Mouse (Mus musculus): ENCODE measurements at regions not wholly inside any gene's neighbourhood (a gene's known extent, or its start where the extent isn't known, plus 50 kb on each side); places are given as distances from the start of the nearest gene placed in this dataset.

GRCm38 (mm10) chr14:76724395-76724794 lies 167.7 kb upstream of the Serp2 start:
- Histone ChIP-seq H3K4me1 (0 out of 2 replicates have a peak, but pooled peaks cover 3% of the 10 kb centered on the region), H3K36me3 (replicated peaks) (no peaks in the 10 kb centered on the region), H3K27me3 (replicated peaks; ENCODE audit: low read depth, poor library complexity, severe bottlenecking) (no peaks in the 10 kb centered on the region), H3K9me3 (no peaks in the 10 kb centered on the region), H3K4me3 (no peak overlapping the region), H3K27ac (replicated peaks) (no peak overlapping the region)
- WGBS: 83% methylated on average over 8 of the region's 8 CpGs
- no peak for DNase-seq (ENCODE audit: low spot score)

- Histone ChIP-seq H3K27me3 (replicated peaks; ENCODE audit: low read depth, poor library complexity, severe bottlenecking) (no peaks in the 10 kb centered on the region), H3K9me3 (no peaks in the 10 kb centered on the region), H3K36me3 (replicated peaks) (no peaks in the 10 kb centered on the region), H3K4me3 (no peak overlapping the region), H3K4me1 (0 out of 2 replicates have a peak, but pooled peaks cover 3% of the 10 kb centered on the region), H3K27ac (replicated peaks) (no peak overlapping the region)
- WGBS: 53% methylated on average over 4 of the region's 4 CpGs
- DNase-seq (ENCODE audit: low spot score): no peak
Measured at GRCm38 (mm10) chr14:76723551-76723950, 166.9 kb upstream of the Serp2 start.

GRCm38 (mm10) chr14:76722297-76722696 lies 165.6 kb upstream of the Serp2 start:
- Histone ChIP-seq H3K27me3 (replicated peaks; ENCODE audit: low read depth, poor library complexity, severe bottlenecking) (no peaks in the 10 kb centered on the region), H3K4me1 (0 out of 2 replicates have a peak, but pooled peaks cover 3% of the 10 kb centered on the region), H3K36me3 (replicated peaks) (no peaks in the 10 kb centered on the region), H3K27ac (replicated peaks) (no peak overlapping the region), H3K4me3 (no peak overlapping the region), H3K9me3 (no peaks in the 10 kb centered on the region)
- DNase-seq (ENCODE audit: low spot score): no peak
- 92% methylated on average over 5 of the region's 5 CpGs for WGBS

GRCm38 (mm10) chr14:76721751-76722150 lies 165.1 kb upstream of the Serp2 start:
- 90% methylated on average over 9 of the region's 9 CpGs for WGBS
- Histone ChIP-seq H3K27ac (replicated peaks) (no peak overlapping the region), H3K9me3 (no peaks in the 10 kb centered on the region), H3K36me3 (replicated peaks) (no peaks in the 10 kb centered on the region), H3K4me1 (0 out of 2 replicates have a peak, but pooled peaks cover 3% of the 10 kb centered on the region), H3K4me3 (no peak overlapping the region), H3K27me3 (replicated peaks; ENCODE audit: low read depth, poor library complexity, severe bottlenecking) (no peaks in the 10 kb centered on the region)
- no peak for DNase-seq (ENCODE audit: low spot score)

- H3K27me3 ChIP-seq (replicated peaks; ENCODE audit: low read depth, poor library complexity, severe bottlenecking): no peaks in the 10 kb centered on the region
- WGBS: 92% methylated on average over 3 of the region's 3 CpGs
- H3K36me3 ChIP-seq (replicated peaks): no peaks in the 10 kb centered on the region
- no peak overlapping the region for H3K27ac ChIP-seq (replicated peaks)
- no peaks in the 10 kb centered on the region for H3K9me3 ChIP-seq
- no peak for DNase-seq (ENCODE audit: low spot score)
- H3K4me3 ChIP-seq: no peak overlapping the region
- peaks cover 15% of the 10 kb centered on the region for H3K4me1 ChIP-seq
Measured at GRCm38 (mm10) chr14:76717081-76717480, 160.4 kb upstream of the Serp2 start.

- Histone ChIP-seq H3K27ac (replicated peaks) (no peak overlapping the region), H3K27me3 (replicated peaks; ENCODE audit: low read depth, poor library complexity, severe bottlenecking) (no peaks in the 10 kb centered on the region), H3K4me1 (peaks cover 15% of the 10 kb centered on the region), H3K4me3 (no peak overlapping the region), H3K9me3 (no peaks in the 10 kb centered on the region), H3K36me3 (replicated peaks) (no peaks in the 10 kb centered on the region)
- DNase-seq (ENCODE audit: low spot score): no peak
- WGBS: 81% methylated on average over 4 of the region's 4 CpGs
Measured at GRCm38 (mm10) chr14:76714727-76715126, 158.0 kb upstream of the Serp2 start.

- no peak overlapping the region for H3K4me3 ChIP-seq
- H3K4me1 ChIP-seq: peaks cover 15% of the 10 kb centered on the region
- H3K36me3 ChIP-seq (replicated peaks): no peaks in the 10 kb centered on the region
- H3K9me3 ChIP-seq: no peaks in the 10 kb centered on the region
- no peak for DNase-seq (ENCODE audit: low spot score)
- no peak overlapping the region; the same call in 1 of the 2 replicates for H3K27ac ChIP-seq (replicated peaks)
- H3K27me3 ChIP-seq (replicated peaks; ENCODE audit: low read depth, poor library complexity, severe bottlenecking): no peaks in the 10 kb centered on the region
- 49% methylated on average over 7 of the region's 7 CpGs for WGBS
Measured at GRCm38 (mm10) chr14:76713946-76714345, 157.3 kb upstream of the Serp2 start.

GRCm38 (mm10) chr14:76708728-76709127 lies 152.0 kb upstream of the Serp2 start:
- Histone ChIP-seq H3K9me3 (no peaks in the 10 kb centered on the region), H3K27me3 (replicated peaks; ENCODE audit: low read depth, poor library complexity, severe bottlenecking) (no peaks in the 10 kb centered on the region), H3K4me1 (peaks cover 6% of the 10 kb centered on the region), H3K27ac (replicated peaks) (no peak overlapping the region), H3K36me3 (replicated peaks) (no peaks in the 10 kb centered on the region), H3K4me3 (no peak overlapping the region)
- WGBS: 86% methylated on average over 11 of the region's 11 CpGs
- DNase-seq (ENCODE audit: low spot score): no peak

GRCm38 (mm10) chr14:76703373-76703764 lies 146.7 kb upstream of the Serp2 start:
- H3K9me3 ChIP-seq: no peaks in the 10 kb centered on the region
- H3K27me3 ChIP-seq (replicated peaks; ENCODE audit: low read depth, poor library complexity, severe bottlenecking): no peaks in the 10 kb centered on the region
- peaks cover 26% of the 10 kb centered on the region for H3K4me1 ChIP-seq
- no peak for DNase-seq (ENCODE audit: low spot score)
- no peaks in the 10 kb centered on the region for H3K36me3 ChIP-seq (replicated peaks)
- WGBS: 88% methylated on average over 7 of the region's 7 CpGs
- H3K27ac ChIP-seq (replicated peaks): no peak overlapping the region
- no peak overlapping the region for H3K4me3 ChIP-seq

GRCm38 (mm10) chr14:76702709-76703372 lies 146.2 kb upstream of the Serp2 start:
- H3K9me3 ChIP-seq: no peaks in the 10 kb centered on the region
- peaks cover 31% of the 10 kb centered on the region for H3K4me1 ChIP-seq
- H3K4me3 ChIP-seq: no peak overlapping the region
- 56% methylated on average over 8 of the region's 8 CpGs for WGBS
- H3K27ac ChIP-seq (replicated peaks): no peak overlapping the region
- no peaks in the 10 kb centered on the region for H3K36me3 ChIP-seq (replicated peaks)
- DNase-seq (ENCODE audit: low spot score): no peak
- H3K27me3 ChIP-seq (replicated peaks; ENCODE audit: low read depth, poor library complexity, severe bottlenecking): no peaks in the 10 kb centered on the region

- no peaks in the 10 kb centered on the region for H3K27me3 ChIP-seq (replicated peaks; ENCODE audit: low read depth, poor library complexity, severe bottlenecking)
- no peak for DNase-seq (ENCODE audit: low spot score)
- H3K4me3 ChIP-seq: no peak overlapping the region
- no peaks in the 10 kb centered on the region for H3K36me3 ChIP-seq (replicated peaks)
- 77% methylated on average over 14 of the region's 14 CpGs for WGBS
- H3K9me3 ChIP-seq: no peaks in the 10 kb centered on the region
- H3K27ac ChIP-seq (replicated peaks): peak overlapping the region; percentile 30; the same call in 1 of the 2 replicates
- H3K4me1 ChIP-seq: peaks cover 39% of the 10 kb centered on the region
Measured at GRCm38 (mm10) chr14:76701911-76702708, 145.4 kb upstream of the Serp2 start.

- Histone ChIP-seq H3K9me3 (no peaks in the 10 kb centered on the region), H3K27me3 (replicated peaks; ENCODE audit: low read depth, poor library complexity, severe bottlenecking) (no peaks in the 10 kb centered on the region), H3K27ac (replicated peaks) (no peak overlapping the region), H3K36me3 (replicated peaks) (no peaks in the 10 kb centered on the region), H3K4me3 (no peak overlapping the region), H3K4me1 (peaks cover 47% of the 10 kb centered on the region)
- no peak for DNase-seq (ENCODE audit: low spot score)
- 91% methylated on average over 1 of the region's 1 CpGs for WGBS
Measured at GRCm38 (mm10) chr14:76701304-76701703, 144.6 kb upstream of the Serp2 start.

- Histone ChIP-seq H3K27me3 (replicated peaks; ENCODE audit: low read depth, poor library complexity, severe bottlenecking) (no peaks in the 10 kb centered on the region), H3K4me1 (peaks cover 52% of the 10 kb centered on the region), H3K27ac (replicated peaks) (no peak overlapping the region), H3K9me3 (no peaks in the 10 kb centered on the region), H3K36me3 (replicated peaks) (no peaks in the 10 kb centered on the region), H3K4me3 (no peak overlapping the region)
- WGBS: 86% methylated on average over 3 of the region's 3 CpGs
- no peak for DNase-seq (ENCODE audit: low spot score)
Measured at GRCm38 (mm10) chr14:76700796-76701195, 144.1 kb upstream of the Serp2 start.
